Mouse (Mus musculus) myocyte (in vitro differentiated cells): Measurements from ENCODE around the gene Serpina3j.

Experiments used
- E2F4 ChIP-seq: IDR thresholded peaks from one replicate; pipeline ENCODE4 v1.6.1; 2011; ENCODE audit warnings: mild to moderate bottlenecking, control low read depth, moderate library complexity; ENCODE audit not compliant: insufficient read depth
- MAX ChIP-seq: IDR thresholded peaks from one replicate; pipeline ENCODE4 v1.6.1; 2011; ENCODE audit warnings: low read depth, mild to moderate bottlenecking, control low read depth
- MYOG ChIP-seq, 3 experiments: IDR thresholded peaks; one replicate each; pipeline ENCODE4 v1.6.1; 2011; ENCODE audit warnings: control low read depth in 2 of 3, low read depth in 2 of 3, mild to moderate bottlenecking in 2 of 3; ENCODE audit not compliant: insufficient read length in 2 of 3, control insufficient read depth in 1 of 3, insufficient read depth in 1 of 3
- POLR2A ChIP-seq: IDR thresholded peaks from one replicate; pipeline ENCODE4 v1.6.1; 2011; ENCODE audit warnings: low read depth, mild to moderate bottlenecking, control low read depth, moderate library complexity; ENCODE audit not compliant: insufficient read length
- POLR2AphosphoS2 ChIP-seq: IDR thresholded peaks from one replicate; pipeline ENCODE4 v1.6.1; 2011; ENCODE audit warnings: low read depth, control low read depth; ENCODE audit not compliant: insufficient read length
- SRF ChIP-seq: IDR thresholded peaks from one replicate; pipeline ENCODE4 v1.6.1; 2011; ENCODE audit warnings: low read depth; ENCODE audit not compliant: control insufficient read depth, insufficient read length
- TCF12 ChIP-seq: IDR thresholded peaks from one replicate; pipeline ENCODE4 v1.6.1; 2011; ENCODE audit warnings: mild to moderate bottlenecking, control low read depth; ENCODE audit not compliant: poor library complexity, insufficient read depth, severe bottlenecking
- USF1 ChIP-seq: IDR thresholded peaks from one replicate; pipeline ENCODE4 v1.6.1; 2011; ENCODE audit warnings: low read depth, mild to moderate bottlenecking, control low read depth, moderate library complexity

DNA sequence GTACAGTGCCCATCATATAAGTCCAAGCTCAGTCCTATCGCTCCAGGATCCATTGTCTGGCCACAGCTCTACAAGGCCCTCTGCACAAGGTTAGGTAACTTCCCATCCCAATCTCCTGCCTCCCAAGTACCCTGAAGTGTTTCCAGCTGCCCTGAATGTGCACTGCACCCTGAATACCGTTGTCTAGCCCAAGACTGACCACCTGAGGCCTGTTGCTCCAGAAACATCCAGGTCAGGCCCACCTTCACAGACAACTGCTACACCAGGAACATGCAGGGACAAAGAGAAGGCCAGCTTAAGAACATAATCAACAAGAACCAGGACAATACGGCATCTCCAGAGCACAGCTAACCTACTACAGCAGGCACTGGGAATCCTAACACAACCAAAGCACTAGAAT is 55.6 kb downstream of the Serpina3j start:
- no peak for TF ChIP-seq POLR2A
- no peak for TF ChIP-seq E2F4
- TF ChIP-seq USF1, result no peak
- TF ChIP-seq MYOG (IDR thresholded peaks at IDR 0.05; ENCODE audit: control insufficient read depth in 1 of 3, insufficient read depth in 1 of 3, insufficient read length in 2 of 3, low read depth in 2 of 3), result no peak
- no peak for TF ChIP-seq MAX
- TF ChIP-seq SRF, result no peak
- no peak for TF ChIP-seq TCF12
- no peak for TF ChIP-seq POLR2AphosphoS2
